Mouse (Mus musculus) stomach, postnatal 0 days (tissue): ENCODE data around the gene Akr7a5.

Experiments used
- CTCF ChIP-seq: IDR thresholded peaks from 2 replicates; pipeline ENCODE4 v1.5.1; 2016; ENCODE audit warnings: antibody characterized with exemption, low read depth, mild to moderate bottlenecking, moderate library complexity
- EP300 ChIP-seq: optimal IDR thresholded peaks from 2 replicates; pipeline ENCODE3; 2016; ENCODE audit warnings: antibody characterized with exemption

DNA sequence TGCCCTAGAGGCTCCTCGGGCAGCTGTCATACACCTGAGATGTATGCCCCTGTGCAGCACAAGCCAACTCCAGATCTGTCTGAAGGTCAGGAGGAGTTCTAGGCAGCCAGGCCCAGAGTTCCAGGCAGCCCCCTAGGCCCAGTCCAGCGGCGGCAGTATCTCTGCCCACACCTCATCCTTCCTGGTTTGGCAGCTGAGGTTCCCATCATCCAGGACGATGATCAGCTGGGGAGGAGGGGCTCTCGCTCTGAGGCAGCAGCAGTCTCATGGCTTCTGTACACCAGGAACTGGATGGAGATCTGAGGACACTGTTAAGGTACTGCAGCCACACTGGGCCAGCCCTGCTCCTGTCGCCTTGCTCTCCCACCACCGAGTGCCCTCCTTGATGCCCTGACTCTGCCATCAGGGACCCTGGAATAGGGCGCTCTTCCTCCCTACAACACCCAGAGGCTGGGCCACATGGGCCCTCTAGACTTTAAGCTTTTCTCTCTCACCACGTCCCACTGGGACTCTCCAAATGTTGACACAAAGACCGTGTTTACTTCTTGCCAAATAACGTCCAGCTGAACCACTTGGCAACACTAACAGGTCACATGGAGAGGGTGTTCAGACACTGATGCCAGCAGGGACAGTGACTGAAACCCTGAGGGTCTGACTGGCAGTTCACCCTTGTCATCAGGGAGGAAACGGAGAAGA lies 11.7 kb upstream of the Akr7a5 start:
- no peak for TF ChIP-seq EP300
- no peak for TF ChIP-seq CTCF
